In the genomic region with DNA sequence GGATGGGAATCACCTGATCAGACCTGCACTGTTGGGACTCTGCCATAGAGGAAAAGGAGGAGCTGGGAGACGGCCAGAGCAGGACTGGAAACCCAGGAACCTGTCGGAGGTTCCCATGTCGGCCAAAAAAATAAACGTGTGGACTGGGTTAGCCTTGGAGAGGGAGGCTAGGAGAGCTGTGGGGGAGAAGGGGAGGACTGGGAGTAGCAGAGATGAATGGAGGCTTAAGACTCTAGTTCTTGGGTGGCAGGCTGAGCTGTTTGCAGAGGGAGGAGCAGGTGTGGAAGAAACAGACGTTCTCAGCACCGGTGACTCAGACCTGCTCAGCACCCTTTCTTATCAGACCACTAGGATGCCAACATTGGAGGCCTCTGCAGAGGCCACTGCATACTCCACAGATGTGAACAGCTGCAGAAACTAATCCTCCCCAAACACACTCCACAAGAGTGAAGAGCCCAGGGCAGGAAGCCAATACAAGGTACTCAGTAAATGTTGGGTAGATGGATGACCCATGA, we compare ENCODE assay signal across 8 mouse cellular contexts. TPM values are rescaled to one million over a fixed set of nuclear protein-coding genes. Genes with fewer than 3 reads are reported as not detected.
DNase-seq lines count a peak whose midpoint lies in the region; ATAC-seq and TF ChIP-seq lines count a peak whose summit lies in the region.

No protein-coding gene starts in this region.

- peak overlapping the region; percentile 99 for H3K27ac ChIP-seq in left cerebral cortex, adult 2 months
- H3K27ac ChIP-seq in cerebellum, adult 2 months (ENCODE audit: insufficient read depth, low read length), result no peak overlapping the region
- no peak overlapping the region for H3K27ac ChIP-seq in forebrain, postnatal 0 days (ENCODE audit: low read depth, low read length)
- no peak overlapping the region for H3K27ac ChIP-seq in midbrain, embryonic 16.5 days (ENCODE audit: low read length)
- no peak overlapping the region for H3K27ac ChIP-seq in heart, embryonic 12.5 days (ENCODE audit: poor library complexity, severe bottlenecking)

- H3K4me1 ChIP-seq in cerebellum, adult 2 months (ENCODE audit: control insufficient read depth, insufficient read depth, low read length), result peaks cover 9% of the 10 kb centered on the region
- 0 out of 2 replicates have a peak, but pooled peaks cover 3% of the 10 kb centered on the region for H3K4me1 ChIP-seq in forebrain, postnatal 0 days (ENCODE audit: insufficient read depth)
- peaks cover 4% of the 10 kb centered on the region; the same call in 1 of the 2 replicates for H3K4me1 ChIP-seq in midbrain, embryonic 16.5 days (ENCODE audit: control insufficient read depth, insufficient read depth, low read length)
- H3K4me1 ChIP-seq in heart, embryonic 12.5 days (replicated peaks), result peaks cover 18% of the 10 kb centered on the region

- 0 out of 2 replicates have a peak, but pooled peaks have one; percentile 10 for TF ChIP-seq POLR2A in cerebellum, adult 2 months (IDR thresholded peaks at IDR 0.05; ENCODE audit: borderline replicate concordance, insufficient read depth, low read length)

- 0% methylated on average over 6 of the region's 6 CpGs for WGBS in cerebellum, adult 2 months
- WGBS in forebrain, postnatal 0 days, result 36% methylated on average over 6 of the region's 6 CpGs
- 49% methylated on average over 6 of the region's 6 CpGs for WGBS in midbrain, embryonic 16.5 days
- WGBS in heart, embryonic 12.5 days, result 34% methylated on average over 6 of the region's 6 CpGs

- no peak for TF ChIP-seq CTCF in left cerebral cortex, adult 2 months (IDR thresholded peaks at IDR 0.05)
- TF ChIP-seq CTCF in cerebellum, adult 2 months (IDR thresholded peaks at IDR 0.05; ENCODE audit: borderline replicate concordance, insufficient read depth, low read depth, low read length), result no peak
- TF ChIP-seq CTCF in forebrain, postnatal 0 days (IDR thresholded peaks at IDR 0.05; ENCODE audit: low read depth), result no peak

- no peaks in the 10 kb centered on the region for H3K27me3 ChIP-seq in cerebellum, adult 2 months (ENCODE audit: control insufficient read depth, insufficient read depth, low read length)
- no peaks in the 10 kb centered on the region for H3K27me3 ChIP-seq in forebrain, postnatal 0 days (ENCODE audit: insufficient read depth, low read length)
- no peaks in the 10 kb centered on the region for H3K27me3 ChIP-seq in midbrain, embryonic 16.5 days (ENCODE audit: control insufficient read depth, insufficient read depth, low read depth, low read length)
- peaks cover 17% of the 10 kb centered on the region; the same call in 1 of the 2 replicates for H3K27me3 ChIP-seq in heart, embryonic 12.5 days (replicated peaks)

- H3K9ac ChIP-seq in forebrain, postnatal 0 days, result no peak overlapping the region
- H3K9ac ChIP-seq in midbrain, embryonic 16.5 days (ENCODE audit: low read depth, low read length), result no peak overlapping the region
- no peak overlapping the region for H3K9ac ChIP-seq in heart, embryonic 12.5 days

- peak overlapping the region; percentile 81 for H3K4me3 ChIP-seq in left cerebral cortex, adult 2 months
- peak overlapping the region; percentile 18 for H3K4me3 ChIP-seq in cerebellum, adult 2 months (replicated peaks; ENCODE audit: insufficient read depth, low read depth, low read length)
- no peak overlapping the region for H3K4me3 ChIP-seq in forebrain, postnatal 0 days (ENCODE audit: low read depth, low read length)
- 0 out of 2 replicates have a peak overlapping the region, but pooled peaks have one; percentile 8 for H3K4me3 ChIP-seq in midbrain, embryonic 16.5 days (ENCODE audit: low read depth, low read length)
- no peak overlapping the region for H3K4me3 ChIP-seq in heart, embryonic 12.5 days

- no peak for DNase-seq in left cerebral cortex, adult 2 months (ENCODE audit: extremely low spot score in 1 of 2, low spot score in 2 of 2)
- DNase-seq in left cerebral cortex, adult 11 months (ENCODE audit: low spot score), result no peak
- peak; percentile 68 to 79 for DNase-seq in cerebellum, adult 2 months
- no peak for DNase-seq in forebrain, postnatal 0 days
- DNase-seq in layer of hippocampus, adult 11-12 months (ENCODE audit: low spot score), result no peak

- no peaks in the 10 kb centered on the region for H3K9me3 ChIP-seq in forebrain, postnatal 0 days (ENCODE audit: low read length)
- H3K9me3 ChIP-seq in midbrain, embryonic 16.5 days (replicated peaks; ENCODE audit: control insufficient read depth, low read length, poor library complexity, severe bottlenecking), result no peaks in the 10 kb centered on the region
- no peaks in the 10 kb centered on the region for H3K9me3 ChIP-seq in heart, embryonic 12.5 days (replicated peaks)

- ATAC-seq in forebrain, postnatal 0 days, result no peak
- no peak for ATAC-seq in midbrain, embryonic 16.5 days
- ATAC-seq in monocyte, adult 5-6 weeks (replicated peaks; ENCODE audit: insufficient number of reproducible peaks, low FRiP score, low TSS enrichment, poor library complexity, severe bottlenecking), result no peak
- no peak for ATAC-seq in heart, embryonic 12.5 days (ENCODE audit: insufficient number of reproducible peaks, low FRiP score)

- H3K36me3 ChIP-seq in forebrain, postnatal 0 days (ENCODE audit: insufficient read depth), result 0 out of 2 replicates have a peak, but pooled peaks cover 7% of the 10 kb centered on the region
- H3K36me3 ChIP-seq in midbrain, embryonic 16.5 days (ENCODE audit: control insufficient read depth, insufficient read depth, low read length), result no peaks in the 10 kb centered on the region
- H3K36me3 ChIP-seq in heart, embryonic 12.5 days, result peaks cover 10% of the 10 kb centered on the region

- intact Hi-C loops in left cerebral cortex, adult 2 months (cut with DNase I), result loop anchor here (2.0 to 5.0 kb wide), 2 partner anchors 34 to 69 kb away; no protein-coding TSS in a partner anchor

- H3K4me2 ChIP-seq in forebrain, postnatal 0 days (ENCODE audit: low read depth), result peak overlapping the region; percentile 100
- H3K4me2 ChIP-seq in midbrain, embryonic 16.5 days (ENCODE audit: low read length), result peak overlapping the region; percentile 9; the same call in 1 of the 2 replicates
- no peak overlapping the region for H3K4me2 ChIP-seq in heart, embryonic 12.5 days

RNA-seq across cellular contexts. Expression of gene Sfxn5, which starts 1.9 kb away (rescaled TPM):
- 100 to 1,000 TPM; 161 to 173 TPM for total RNA-seq in left cerebral cortex, adult 2 months (2021)
- 169 and 172 TPM in 2 replicates for polyA plus RNA-seq in cerebellum, adult 2 months (2012; rRNA removed)
- 49.9 and 55.6 TPM in 2 replicates for total RNA-seq in forebrain, postnatal 0 days (2014; rRNA removed)
- polyA plus RNA-seq in forebrain, postnatal 0 days (2015; fragmentation: Nextera tagmentation; extraction: Ambion mirVana), result 39.1 and 49.1 TPM in 2 replicates
- polyA plus RNA-seq in midbrain, embryonic 16.5 days (2015; fragmentation: Nextera tagmentation; extraction: Ambion mirVana), result 27.6 and 41.3 TPM in 2 replicates
- 3.7 to 7.3 TPM (median 4.6 TPM) in 3 replicates for total RNA-seq in monocyte, adult 5-6 weeks (2017)
- polyA plus RNA-seq in heart, embryonic 12.5 days (2016; fragmentation: Nextera tagmentation; extraction: Ambion mirVana), result 2.9 and 3.9 TPM in 2 replicates

RNA-seq across cellular contexts. Expression of gene Rab11fip5, which starts 43.2 kb away (rescaled TPM):
- 10 to 100 TPM; 74.5 to 78.6 TPM for total RNA-seq in left cerebral cortex, adult 2 months (2021)
- 70.7 and 75.2 TPM in 2 replicates for polyA plus RNA-seq in cerebellum, adult 2 months (2012; rRNA removed)
- 31.8 and 41.2 TPM in 2 replicates for total RNA-seq in forebrain, postnatal 0 days (2014; rRNA removed)
- polyA plus RNA-seq in forebrain, postnatal 0 days (2015; fragmentation: Nextera tagmentation; extraction: Ambion mirVana), result 17.2 and 19.8 TPM in 2 replicates
- polyA plus RNA-seq in midbrain, embryonic 16.5 days (2015; fragmentation: Nextera tagmentation; extraction: Ambion mirVana), result 20.2 and 21.1 TPM in 2 replicates
- 1.6 to 3.0 TPM (median 1.6 TPM) in 3 replicates for total RNA-seq in monocyte, adult 5-6 weeks (2017)
- 42.0 and 42.6 TPM in 2 replicates for polyA plus RNA-seq in heart, embryonic 12.5 days (2016; fragmentation: Nextera tagmentation; extraction: Ambion mirVana)

Comparison
In these comparisons a context has a peak if more than half of its experiments do, and no peak if none do; other contexts are left out.
1. DNase-seq: peak in cerebellum, adult 2 months (2 of 2); none in left cerebral cortex, adult 2 months (0 of 2), left cerebral cortex, adult 11 months (single experiment), forebrain, postnatal 0 days (single experiment) and layer of hippocampus, adult 11-12 months (single experiment).
2. H3K4me3 ChIP-seq: peak in left cerebral cortex, adult 2 months (single experiment), cerebellum, adult 2 months (single experiment) and midbrain, embryonic 16.5 days (single experiment); none in forebrain, postnatal 0 days (single experiment) and heart, embryonic 12.5 days (single experiment).